8 mouse cellular contexts compared by ENCODE assay signal in the genomic region with DNA sequence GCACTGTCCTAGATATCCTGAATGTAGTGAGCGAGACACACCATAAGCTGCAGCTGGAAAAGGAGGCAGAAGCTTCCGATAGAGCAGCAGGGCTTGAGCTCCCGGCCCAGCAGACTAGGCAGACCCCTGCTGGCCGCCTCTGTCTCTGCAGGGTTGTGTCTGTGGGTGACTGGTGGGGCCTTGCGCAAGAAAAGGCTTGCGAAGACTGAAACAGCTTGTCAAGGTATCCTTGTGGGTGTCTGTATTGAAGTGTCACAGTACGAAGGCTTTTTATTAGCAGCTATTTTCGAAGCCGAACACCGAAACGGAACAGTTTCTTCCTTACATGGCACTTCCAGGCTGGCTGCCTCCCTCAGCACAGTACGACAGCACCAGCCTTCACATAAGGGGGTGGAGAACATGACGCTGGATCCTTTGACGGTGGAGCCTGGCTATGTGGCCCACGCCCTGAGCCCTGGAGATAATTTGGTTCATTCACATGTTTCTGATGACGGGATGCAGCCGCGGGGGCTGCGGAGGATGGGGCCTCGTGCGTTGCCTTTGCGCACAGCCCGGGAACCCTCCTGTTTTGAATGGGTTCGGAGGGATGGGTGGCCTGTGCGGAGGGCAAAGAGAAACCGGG.
DNase-seq lines count a peak whose midpoint lies in the region; ATAC-seq and TF ChIP-seq lines count a peak whose summit lies in the region.

No protein-coding gene starts in this region.

- intact Hi-C loops in heart, postnatal 36 days (cut with DNase I), result loop anchor here (1.0 to 10.0 kb wide), 3 partner anchors 267 to 436 kb away; a partner anchor contains a TSS

- peak; percentile 87 for ATAC-seq in frontal cortex, adult (ENCODE audit: low TSS enrichment)
- ATAC-seq in liver, postnatal 0 days, result peak; percentile 64

- no peaks in the 10 kb centered on the region for H3K27me3 ChIP-seq in liver, postnatal 0 days (ENCODE audit: insufficient read depth, low read length)

- TF ChIP-seq POLR2A in olfactory bulb, adult 2 months (IDR thresholded peaks at IDR 0.05; ENCODE audit: insufficient read depth, low read depth, low read length), result no peak

- H3K9ac ChIP-seq in ES-E14 (ENCODE audit: insufficient read depth, low read depth, low read length, poor library complexity, severe bottlenecking), result no peak overlapping the region
- H3K9ac ChIP-seq in liver, postnatal 0 days (replicated peaks), result no peak overlapping the region

- peak; percentile 52 for DNase-seq in ES-E14 (ENCODE audit: low read depth, low spot score)
- peak; percentile 71 for DNase-seq in cerebellum, adult 8-10 months
- DNase-seq in heart, postnatal 36 days, result peak; percentile 73 to 74
- peak; percentile 90 to 94 for DNase-seq in layer of hippocampus, adult 18-20 months (ENCODE audit: low spot score in 2 of 2)
- DNase-seq in liver, postnatal 0 days, result peak; percentile 79
- DNase-seq in thymus, postnatal 14 days, result peak; percentile 65

- no peak overlapping the region for H3K27ac ChIP-seq in ES-E14 (ENCODE audit: insufficient read depth, low read depth, low read length, poor library complexity, severe bottlenecking)
- no peak overlapping the region for H3K27ac ChIP-seq in liver, postnatal 0 days (ENCODE audit: low read depth)
- H3K27ac ChIP-seq in olfactory bulb, adult 2 months (ENCODE audit: insufficient read depth, low read depth, low read length), result peak overlapping the region; percentile 79

- no peak for TF ChIP-seq EP300 in liver, postnatal 0 days (IDR thresholded peaks at IDR 0.05; ENCODE audit: low read depth)

- H3K4me2 ChIP-seq in liver, postnatal 0 days (ENCODE audit: low read depth, low read length), result no peak overlapping the region

- TF ChIP-seq CTCF in liver, postnatal 0 days (IDR thresholded peaks at IDR 0.05; ENCODE audit: low read depth), result peak; percentile 87
- TF ChIP-seq CTCF in olfactory bulb, adult 2 months (IDR thresholded peaks at IDR 0.05; ENCODE audit: insufficient read depth, low read depth, low read length), result peak; percentile 88

- in situ Hi-C loops in ES-E14 (cut with MboI; ENCODE audit: low sequenced_read_pairs in 2 of 2, unreplicated experiment in 2 of 2), result no loop called here

- WGBS in liver, postnatal 0 days (ENCODE audit: insufficient replicate concordance), result 28% methylated on average over 26 of the region's 26 CpGs
- 19% methylated on average over 26 of the region's 26 CpGs for WGBS in olfactory bulb, adult 2 months

- no peak overlapping the region for H3K4me3 ChIP-seq in ES-E14 (ENCODE audit: insufficient read depth in 1 of 2, low read depth in 1 of 2, low read length in 2 of 2, poor library complexity in 1 of 2, severe bottlenecking in 1 of 2)
- H3K4me3 ChIP-seq in liver, postnatal 0 days (ENCODE audit: low read depth, low read length), result no peak overlapping the region
- peak overlapping the region; percentile 9; the same call in 1 of the 2 replicates for H3K4me3 ChIP-seq in olfactory bulb, adult 2 months (ENCODE audit: insufficient read depth, low read depth, low read length)

- no peaks in the 10 kb centered on the region for H3K9me3 ChIP-seq in ES-E14 (ENCODE audit: control insufficient read depth, insufficient read depth, low read depth, low read length)
- no peaks in the 10 kb centered on the region for H3K9me3 ChIP-seq in liver, postnatal 0 days (ENCODE audit: low read length)

- 0 out of 4 replicates have a peak, but pooled peaks cover 0 to 2% of the 10 kb centered on the region in 2 experiments for H3K4me1 ChIP-seq in ES-E14 (ENCODE audit: control insufficient read depth in 2 of 2, insufficient read depth in 2 of 2, low read length in 2 of 2, poor library complexity in 1 of 2)
- H3K4me1 ChIP-seq in liver, postnatal 0 days (ENCODE audit: insufficient read depth), result no peaks in the 10 kb centered on the region
- peaks cover 15% of the 10 kb centered on the region for H3K4me1 ChIP-seq in olfactory bulb, adult 2 months (ENCODE audit: control insufficient read depth, insufficient read depth, low read length)

- H3K36me3 ChIP-seq in ES-E14 (ENCODE audit: control insufficient read depth, insufficient read depth, low read length, poor library complexity, severe bottlenecking), result no peaks in the 10 kb centered on the region
- no peaks in the 10 kb centered on the region for H3K36me3 ChIP-seq in liver, postnatal 0 days (replicated peaks; ENCODE audit: insufficient read depth, low read length)

TF ChIP-seq in ES-E14, 5 proteins besides CTCF, POLR2A, EP300 and RAD21:
- TF ChIP-seq ZNF384 (IDR thresholded peaks at IDR 0.05; ENCODE audit: low read depth, low read length), result no peak
- TF ChIP-seq HCFC1 (IDR thresholded peaks at IDR 0.05; ENCODE audit: borderline replicate concordance, insufficient read depth, low read length), result no peak
- no peak for TF ChIP-seq MAFK (IDR thresholded peaks at IDR 0.05; ENCODE audit: insufficient read depth, low read depth, low read length)
- no peak for TF ChIP-seq CHD2 (IDR thresholded peaks at IDR 0.05; ENCODE audit: low read depth, low read length)
- TF ChIP-seq ZC3H11A (IDR thresholded peaks at IDR 0.05; ENCODE audit: borderline replicate concordance, low read depth, low read length), result peak; percentile 47; the same call in 1 of the 2 replicates
